Mouse (Mus musculus) stomach, postnatal 0 days (tissue): ENCODE data around the gene Fgd5. TPM values are rescaled to one million over a fixed set of nuclear protein-coding genes. Genes with fewer than 3 reads are reported as not detected.

Experiments
- ATAC-seq: fragments of 200-750 bp; cut with Nextera tagmentation; 2 replicates; pipeline ENCODE4 v1.8.0; 2017; ENCODE audit not compliant: low FRiP score, low TSS enrichment
- DNase-seq: peaks from one replicate; pipeline ENCODE4 v3.0.0-alpha.2; 2016; ENCODE audit warnings: low spot score
- H3K27ac ChIP-seq: fragments of 300-500 bp; sonication (generic); replicated peaks from 2 replicates; pipeline ENCODE4 v1.5.1; 2014; ENCODE audit warnings: mild to moderate bottlenecking, control low read depth
- H3K27me3 ChIP-seq: fragments of 300-500 bp; sonication (generic); 2 replicates; pipeline ENCODE4 v1.6.1; 2014; ENCODE audit warnings: low read length; ENCODE audit not compliant: control insufficient read depth, insufficient read depth
- H3K36me3 ChIP-seq: fragments of 300-500 bp; sonication (generic); 2 replicates; pipeline ENCODE4 v1.6.1; 2014; ENCODE audit warnings: low read length, mixed read lengths; ENCODE audit not compliant: control insufficient read depth, insufficient read depth
- H3K4me1 ChIP-seq: fragments of 300-500 bp; sonication (generic); replicated peaks from 2 replicates; pipeline ENCODE4 v1.6.1; 2014; ENCODE audit warnings: antibody characterized with exemption; ENCODE audit not compliant: control insufficient read depth, insufficient read depth
- H3K4me2 ChIP-seq: fragments of 300-500 bp; sonication (generic); replicated peaks from 2 replicates; pipeline ENCODE4 v1.6.1; 2014; ENCODE audit warnings: low read depth, mild to moderate bottlenecking, control low read depth, moderate library complexity
- H3K4me3 ChIP-seq: fragments of 300-500 bp; sonication (generic); 2 replicates; pipeline ENCODE4 v1.5.1; 2014; ENCODE audit warnings: low read depth, low read length, control low read depth
- H3K9ac ChIP-seq: fragments of 300-500 bp; sonication (generic); 2 replicates; pipeline ENCODE4 v1.6.1; 2014; ENCODE audit warnings: mild to moderate bottlenecking, low read length, control low read depth, mixed read lengths
- H3K9me3 ChIP-seq: fragments of 300-500 bp; sonication (generic); 2 replicates; pipeline ENCODE4 v1.6.1; 2016; ENCODE audit warnings: low read length; ENCODE audit not compliant: control insufficient read depth
- CTCF ChIP-seq: IDR thresholded peaks from 2 replicates; pipeline ENCODE4 v1.5.1; 2016; ENCODE audit warnings: antibody characterized with exemption, low read depth, mild to moderate bottlenecking, moderate library complexity
- EP300 ChIP-seq: optimal IDR thresholded peaks from 2 replicates; pipeline ENCODE3; 2016; ENCODE audit warnings: antibody characterized with exemption
- WGBS: fragments of 180-500 bp; shearing (Covaris S2); extraction: QIAGEN DNeasy Blood & Tissue Kit; methylation state at CpG from one replicate; pipeline ENCODE4 v1.1.7; 2014; 5-methylcytosine and 5-hydroxymethylcytosine counted together
- polyA plus RNA-seq: library from polyadenylated mRNA; unstranded; fragments of >200 nt; fragmentation: Nextera tagmentation; extraction: Ambion mirVana; gene quantifications from 2 replicates; pipeline ENCODE4 v1.2.1, GENCODE M21; 2015

The Fgd5 gene
- polyA plus RNA-seq, 1 experiment from 2014 or later: 2.5 TPM

DNA sequence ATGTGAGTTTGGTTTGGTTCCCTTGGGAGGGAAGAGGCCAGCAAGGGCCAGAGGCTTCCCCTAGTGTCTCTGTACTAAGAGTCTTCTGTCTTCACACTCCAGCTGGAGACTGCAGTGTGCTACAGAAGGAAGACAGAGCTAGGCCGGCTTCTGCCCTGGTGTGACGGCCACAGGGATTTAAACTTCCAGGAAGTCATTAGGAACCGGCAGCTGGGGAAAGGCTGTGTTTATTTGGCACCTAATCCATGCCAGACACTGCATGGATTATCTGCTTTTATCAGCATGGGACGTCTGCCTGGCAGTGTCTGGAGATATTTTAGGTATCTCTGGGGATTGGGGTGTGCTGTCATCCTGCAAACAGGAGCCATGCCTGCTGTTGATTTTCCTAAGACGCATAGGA, 57.7 kb downstream of the Fgd5 start:
- H3K9ac ChIP-seq: no peak overlapping the region
- ATAC-seq (no peak), DNase-seq (no peak)
- H3K4me3 ChIP-seq: no peak overlapping the region
- 0 out of 2 replicates have a peak overlapping the region, but pooled peaks have one; percentile 24 for H3K27ac ChIP-seq
- H3K4me2 ChIP-seq: no peak overlapping the region
- 33% methylated on average over 5 of the region's 5 CpGs for WGBS
- H3K9me3 ChIP-seq: no peaks in the 10 kb centered on the region
- H3K27me3 ChIP-seq: no peaks in the 10 kb centered on the region
- H3K36me3 ChIP-seq: no peaks in the 10 kb centered on the region
- H3K4me1 ChIP-seq: peaks cover 9% of the 10 kb centered on the region
- TF ChIP-seq EP300 (no peak), CTCF (no peak)

DNA sequence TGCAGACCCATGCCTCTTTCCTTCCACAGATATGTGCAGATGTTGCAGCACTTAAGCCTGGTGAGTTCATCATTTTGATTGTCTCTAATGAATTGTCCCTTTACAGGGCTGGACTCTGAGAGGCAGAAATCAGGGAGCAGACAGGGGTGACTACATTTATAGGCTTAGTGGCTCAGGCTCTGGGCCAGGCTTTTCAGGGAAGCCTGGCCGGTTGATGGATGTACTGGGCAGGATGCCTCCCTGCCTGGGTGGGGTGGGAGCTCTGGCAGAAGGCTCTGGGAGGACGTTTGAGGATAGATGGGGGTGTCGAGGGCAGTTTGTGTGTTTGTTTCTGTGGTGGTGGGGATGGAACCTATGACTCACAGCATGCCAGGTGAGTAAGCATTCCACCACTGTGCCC, 59.5 kb downstream of the Fgd5 start:
- ATAC-seq (no peak; the same call in 1 of the 2 replicates), DNase-seq (no peak)
- Histone ChIP-seq H3K27ac (no peak overlapping the region), H3K4me3 (no peak overlapping the region), H3K9me3 (no peaks in the 10 kb centered on the region), H3K4me1 (peaks cover 9% of the 10 kb centered on the region), H3K36me3 (no peaks in the 10 kb centered on the region), H3K27me3 (no peaks in the 10 kb centered on the region), H3K9ac (no peak overlapping the region), H3K4me2 (no peak overlapping the region)
- TF ChIP-seq CTCF: no peak
- TF ChIP-seq EP300: no peak
- 29% methylated on average over 3 of the region's 3 CpGs for WGBS

DNA sequence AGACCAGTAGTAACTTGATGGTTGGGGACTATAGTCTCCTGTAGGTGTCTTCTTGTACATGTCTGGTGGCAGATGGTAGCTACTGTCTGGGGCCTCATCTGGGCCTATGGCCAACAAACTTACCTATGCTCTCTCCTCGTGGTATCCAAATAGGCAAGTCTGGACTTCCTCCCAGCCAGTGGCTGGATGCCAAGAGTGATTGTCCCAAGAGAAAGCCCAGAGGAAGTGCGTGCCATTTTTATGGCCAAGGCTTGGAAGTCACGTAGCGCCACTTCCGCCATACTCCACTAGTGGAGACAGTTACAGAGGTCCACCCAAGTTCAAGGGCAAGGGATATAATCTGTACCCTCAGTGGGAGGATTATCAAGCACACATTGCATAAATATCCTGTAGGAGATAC, 62.6 kb downstream of the Fgd5 start:
- 69% methylated on average over 5 of the region's 5 CpGs for WGBS
- no peaks in the 10 kb centered on the region for H3K9me3 ChIP-seq
- no peak overlapping the region for H3K9ac ChIP-seq
- DNase-seq: no peak
- TF ChIP-seq CTCF (no peak), EP300 (no peak)
- no peak overlapping the region for H3K27ac ChIP-seq
- H3K4me1 ChIP-seq: no peaks in the 10 kb centered on the region
- no peaks in the 10 kb centered on the region for H3K36me3 ChIP-seq
- no peak for ATAC-seq
- no peak overlapping the region for H3K4me3 ChIP-seq
- H3K4me2 ChIP-seq: no peak overlapping the region
- H3K27me3 ChIP-seq: no peaks in the 10 kb centered on the region

DNA sequence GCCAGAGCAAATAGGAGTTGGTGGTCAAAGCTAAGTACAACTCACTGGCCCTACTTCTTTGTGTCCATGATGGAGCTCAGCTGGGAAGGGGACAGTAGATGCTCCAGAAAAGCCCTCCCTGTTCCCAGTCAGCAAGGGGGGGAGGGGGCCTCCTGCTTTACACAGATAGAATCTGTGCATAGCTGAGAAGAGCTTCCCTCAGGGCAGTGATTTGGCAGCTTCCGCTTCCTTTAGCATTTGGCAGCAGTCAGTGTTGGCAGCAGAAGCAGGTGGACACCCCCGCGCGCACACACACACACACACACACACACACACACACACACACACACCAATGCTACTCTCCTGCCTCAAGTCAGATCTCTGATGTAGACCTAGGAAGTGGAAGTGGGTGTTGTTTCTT, 63.4 kb downstream of the Fgd5 start:
- TF ChIP-seq EP300 (no peak), CTCF (no peak)
- DNase-seq: no peak
- no peaks in the 10 kb centered on the region for H3K9me3 ChIP-seq
- H3K36me3 ChIP-seq: no peaks in the 10 kb centered on the region
- no peak for ATAC-seq
- no peak overlapping the region for H3K4me3 ChIP-seq
- WGBS: 46% methylated on average over 4 of the region's 4 CpGs
- H3K9ac ChIP-seq: no peak overlapping the region
- no peak overlapping the region for H3K4me2 ChIP-seq
- H3K27me3 ChIP-seq: no peaks in the 10 kb centered on the region
- H3K4me1 ChIP-seq: no peaks in the 10 kb centered on the region
- H3K27ac ChIP-seq: no peak overlapping the region

DNA sequence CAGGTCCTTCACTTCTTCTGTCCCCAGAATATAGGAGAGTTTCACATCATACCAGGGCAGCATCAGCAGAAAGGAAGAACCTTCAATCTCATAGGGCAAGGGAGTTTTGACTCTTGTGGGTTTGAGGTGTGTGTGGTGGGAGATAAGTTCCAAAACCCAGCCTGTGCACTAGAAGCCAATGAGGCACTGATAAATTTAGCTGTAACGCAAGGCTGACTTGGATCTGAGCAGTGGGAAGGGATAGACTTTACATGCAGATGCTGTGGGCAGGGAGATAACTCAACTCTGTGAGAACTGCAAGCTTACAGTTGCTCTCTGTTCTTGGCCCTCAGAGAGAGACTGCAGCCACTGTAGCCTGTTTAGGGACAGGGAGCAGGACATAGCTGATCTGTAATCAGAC, 64.2 kb downstream of the Fgd5 start:
- H3K4me3 ChIP-seq: no peak overlapping the region
- no peaks in the 10 kb centered on the region for H3K9me3 ChIP-seq
- H3K27me3 ChIP-seq: no peaks in the 10 kb centered on the region
- no peak overlapping the region for H3K4me2 ChIP-seq
- no peaks in the 10 kb centered on the region for H3K36me3 ChIP-seq
- TF ChIP-seq EP300 (no peak), CTCF (no peak)
- no peak for ATAC-seq
- 84% methylated on average over 1 of the region's 1 CpGs for WGBS
- no peak overlapping the region for H3K9ac ChIP-seq
- no peak overlapping the region for H3K27ac ChIP-seq
- no peaks in the 10 kb centered on the region for H3K4me1 ChIP-seq
- no peak for DNase-seq

DNA sequence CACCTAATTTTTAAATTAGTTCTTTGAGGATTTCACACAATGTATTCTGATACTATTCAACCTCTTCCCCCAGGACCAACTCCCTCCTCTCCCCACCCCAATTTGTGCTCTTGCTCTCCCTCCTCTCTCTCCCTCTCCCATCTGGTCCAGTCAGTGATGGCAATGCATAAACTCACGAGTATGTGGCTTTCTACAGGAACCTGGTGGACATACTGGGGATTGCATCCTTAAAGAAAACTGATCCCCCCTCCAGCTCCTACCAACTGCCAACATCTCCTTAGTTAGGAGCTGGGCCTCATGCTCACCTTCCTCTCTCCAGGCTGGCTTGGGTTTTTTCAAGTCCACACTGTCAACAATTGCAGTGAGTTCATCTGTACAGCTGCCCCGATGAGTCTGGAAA, 79.1 kb downstream of the Fgd5 start:
- Histone ChIP-seq H3K9ac (no peak overlapping the region), H3K4me1 (no peaks in the 10 kb centered on the region), H3K36me3 (no peaks in the 10 kb centered on the region), H3K27ac (no peak overlapping the region), H3K4me3 (no peak overlapping the region), H3K27me3 (no peaks in the 10 kb centered on the region), H3K9me3 (no peaks in the 10 kb centered on the region), H3K4me2 (no peak overlapping the region)
- 46% methylated on average over 2 of the region's 2 CpGs for WGBS
- DNase-seq (no peak), ATAC-seq (no peak)
- TF ChIP-seq EP300 (no peak), CTCF (peak; percentile 65)
